Mouse (Mus musculus) neural tube, embryonic 14.5 days (tissue): Measurements from ENCODE around the gene Pcdh19. TPM values are rescaled to one million over a fixed set of nuclear protein-coding genes. Genes with fewer than 3 reads are reported as not detected.

ENCODE experiments used
- ATAC-seq: fragments of 200-750 bp; cut with Nextera tagmentation; 2 replicates; pipeline ENCODE4 v1.8.0; 2017; ENCODE audit warnings: low read depth, mild to moderate bottlenecking, moderate TSS enrichment, moderate library complexity
- H3K27ac ChIP-seq: fragments of 300-500 bp; sonication (generic); 2 replicates; pipeline ENCODE4 v1.5.1; 2014; ENCODE audit warnings: low read depth, mild to moderate bottlenecking, control low read depth, low read length, moderate library complexity, mixed read lengths
- H3K27me3 ChIP-seq: fragments of 300-500 bp; sonication (generic); 2 replicates; pipeline ENCODE4 v1.6.1; 2014; ENCODE audit warnings: low read length; ENCODE audit not compliant: control insufficient read depth, insufficient read depth
- H3K36me3 ChIP-seq: fragments of 300-500 bp; sonication (generic); 2 replicates; pipeline ENCODE4 v1.6.1; 2014; ENCODE audit warnings: low read length, mixed read lengths; ENCODE audit not compliant: control insufficient read depth, insufficient read depth
- H3K4me1 ChIP-seq: fragments of 300-500 bp; sonication (generic); 2 replicates; pipeline ENCODE4 v1.6.1; 2014; ENCODE audit warnings: low read length; ENCODE audit not compliant: control insufficient read depth, insufficient read depth
- H3K4me2 ChIP-seq: fragments of 300-500 bp; sonication (generic); 2 replicates; pipeline ENCODE4 v1.6.1; 2014; ENCODE audit warnings: mild to moderate bottlenecking, low read depth, low read length, control low read depth
- H3K4me3 ChIP-seq: fragments of 300-500 bp; sonication (generic); 2 replicates; pipeline ENCODE4 v1.5.1; 2014; ENCODE audit warnings: low read depth, low read length, control low read depth, mixed read lengths
- H3K9ac ChIP-seq: fragments of 300-500 bp; sonication (generic); replicated peaks from 2 replicates; pipeline ENCODE4 v1.6.1; 2014; ENCODE audit warnings: low read depth, mild to moderate bottlenecking, control low read depth, low read length, mixed read lengths
- H3K9me3 ChIP-seq: fragments of 300-500 bp; sonication (generic); 2 replicates; pipeline ENCODE4 v1.6.1; 2016; ENCODE audit warnings: low read length; ENCODE audit not compliant: control insufficient read depth
- WGBS: fragments of 180-500 bp; shearing (Covaris S2); extraction: QIAGEN DNeasy Blood & Tissue Kit; methylation state at CpG from one replicate; pipeline ENCODE4 v1.1.7; 2014; 5-methylcytosine and 5-hydroxymethylcytosine counted together
- polyA plus RNA-seq: library from polyadenylated mRNA; unstranded; fragments of >200 nt; fragmentation: Nextera tagmentation; extraction: Ambion mirVana; gene quantifications from 2 replicates; pipeline ENCODE4 v1.2.1, GENCODE M21; 2014

Pcdh19 gene
- polyA plus RNA-seq, 1 experiment from 2014 or later = 17.4 TPM

- Histone ChIP-seq H3K27me3 (no peaks in the 10 kb centered on the region), H3K4me2 (no peak overlapping the region), H3K4me3 (no peak overlapping the region), H3K27ac (no peak overlapping the region), H3K9ac (no peak overlapping the region), H3K36me3 (no peaks in the 10 kb centered on the region), H3K9me3 (no peaks in the 10 kb centered on the region), H3K4me1 (no peaks in the 10 kb centered on the region)
- ATAC-seq = no peak
- 39% methylated on average over 4 of the region's 4 CpGs for WGBS
These were observed 113.0 kb downstream of the Pcdh19 start for GRCm38 (mm10) chrX:133575601-133576382.

GRCm38 (mm10) chrX:133565355-133565754 lies 123.4 kb downstream of the Pcdh19 start:
- no peaks in the 10 kb centered on the region for H3K9me3 ChIP-seq
- H3K27ac ChIP-seq = no peak overlapping the region
- H3K36me3 ChIP-seq = no peaks in the 10 kb centered on the region
- H3K4me3 ChIP-seq = no peak overlapping the region
- H3K9ac ChIP-seq = no peak overlapping the region
- H3K27me3 ChIP-seq = no peaks in the 10 kb centered on the region
- no peak overlapping the region for H3K4me2 ChIP-seq
- WGBS = 87% methylated on average over 2 of the region's 2 CpGs
- no peaks in the 10 kb centered on the region for H3K4me1 ChIP-seq
- ATAC-seq = no peak

Other genes with a start within 250 kb of the Pcdh19 start
- 0.84 and 1.5 TPM in 2 replicates for gene Tnmd, start 162.0 kb upstream of the Pcdh19 start, polyA plus RNA-seq
- 269 and 292 TPM in 2 replicates for gene Tspan6, start 209.4 kb upstream of the Pcdh19 start, polyA plus RNA-seq
- gene Srpx2, start 219.4 kb upstream of the Pcdh19 start, polyA plus RNA-seq = 0.08 and 1.7 TPM in 2 replicates